Mouse (Mus musculus) midbrain, embryonic 14.5 days (tissue): ENCODE measurements at regions not wholly inside any gene's neighbourhood (a gene's known extent, or its start where the extent isn't known, plus 50 kb on each side); places are given as distances from the start of the nearest gene placed in this dataset.

Source experiments
- ATAC-seq: fragments of 200-750 bp; cut with Nextera tagmentation; 2 replicates; pipeline ENCODE4 v1.8.0; 2017; ENCODE audit warnings: moderate number of reproducible peaks, moderate library complexity; ENCODE audit not compliant: low FRiP score, low TSS enrichment
- DNase-seq: peaks from one replicate; pipeline ENCODE4 v3.0.0-alpha.2; 2015
- H3K27ac ChIP-seq: fragments of 300-500 bp; sonication (generic); replicated peaks from 2 replicates; pipeline ENCODE4 v1.5.1; 2014; ENCODE audit warnings: mild to moderate bottlenecking, low read depth, low read length, moderate library complexity
- H3K27me3 ChIP-seq: fragments of 300-500 bp; sonication (generic); 2 replicates; pipeline ENCODE4 v1.6.1; 2014; ENCODE audit warnings: low read length, control low read depth, mixed read lengths; ENCODE audit not compliant: control insufficient read depth, insufficient read depth
- H3K36me3 ChIP-seq: fragments of 300-500 bp; sonication (generic); 2 replicates; pipeline ENCODE4 v1.6.1; 2014; ENCODE audit warnings: low read length, control low read depth; ENCODE audit not compliant: control insufficient read depth, insufficient read depth
- H3K4me1 ChIP-seq: fragments of 300-500 bp; sonication (generic); 2 replicates; pipeline ENCODE4 v1.6.1; 2014; ENCODE audit warnings: mild to moderate bottlenecking, antibody characterized with exemption, low read length, control low read depth; ENCODE audit not compliant: control insufficient read depth, insufficient read depth
- H3K4me2 ChIP-seq: fragments of 300-500 bp; sonication (generic); 2 replicates; pipeline ENCODE4 v1.6.1; 2014; ENCODE audit warnings: mild to moderate bottlenecking, low read length, moderate library complexity
- H3K4me3 ChIP-seq: fragments of 300-500 bp; sonication (generic); replicated peaks from 2 replicates; pipeline ENCODE4 v1.5.1; 2014; ENCODE audit warnings: low read depth, low read length
- H3K9ac ChIP-seq: fragments of 300-500 bp; sonication (generic); replicated peaks from 2 replicates; pipeline ENCODE4 v1.6.1; 2014; ENCODE audit warnings: mild to moderate bottlenecking, low read length, moderate library complexity
- H3K9me3 ChIP-seq: fragments of 300-500 bp; sonication (generic); 2 replicates; pipeline ENCODE4 v1.6.1; 2016; ENCODE audit warnings: low read length, control low read depth, mixed read lengths; ENCODE audit not compliant: control insufficient read depth
- WGBS: fragments of 180-500 bp; shearing (Covaris S2); extraction: QIAGEN DNeasy Blood & Tissue Kit; methylation state at CpG from one replicate; pipeline ENCODE4 v1.1.7; 2014; 5-methylcytosine and 5-hydroxymethylcytosine counted together

GRCm38 (mm10) chr2:51288678-51289077, 139.8 kb upstream of the Rnd3 start:
- Histone ChIP-seq H3K36me3 (no peaks in the 10 kb centered on the region), H3K27me3 (no peaks in the 10 kb centered on the region), H3K4me3 (no peak overlapping the region), H3K4me1 (0 out of 2 replicates have a peak, but pooled peaks cover 2% of the 10 kb centered on the region), H3K4me2 (no peak overlapping the region), H3K27ac (no peak overlapping the region), H3K9me3 (no peaks in the 10 kb centered on the region), H3K9ac (no peak overlapping the region)
- DNase-seq, result no peak
- ATAC-seq, result no peak
- 97% methylated on average over 3 of the region's 3 CpGs for WGBS

DNA sequence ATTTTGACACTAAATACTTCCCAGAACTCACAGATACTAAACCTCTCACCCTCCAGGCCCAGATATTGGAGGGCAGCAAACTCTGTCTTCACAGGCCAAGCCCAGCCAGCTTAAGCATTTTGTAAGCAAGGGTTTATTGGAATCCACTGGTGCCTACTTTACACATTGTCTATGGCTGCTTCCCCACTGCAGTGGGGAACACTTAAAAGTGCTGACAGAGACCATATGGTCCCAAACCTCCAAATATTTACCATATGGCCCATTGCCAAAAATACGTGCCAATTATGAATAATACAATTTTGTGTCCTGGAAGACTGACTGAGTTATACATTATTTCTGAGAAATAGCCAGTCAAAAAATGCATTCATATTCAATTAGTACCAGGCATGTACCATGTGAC, 136.7 kb upstream of the Rnd3 start:
- Histone ChIP-seq H3K27ac (no peak overlapping the region), H3K4me1 (0 out of 2 replicates have a peak, but pooled peaks cover 2% of the 10 kb centered on the region), H3K4me3 (no peak overlapping the region), H3K4me2 (no peak overlapping the region), H3K9me3 (no peaks in the 10 kb centered on the region), H3K27me3 (no peaks in the 10 kb centered on the region), H3K36me3 (no peaks in the 10 kb centered on the region), H3K9ac (no peak overlapping the region)
- WGBS, result 78% methylated on average over 1 of the region's 1 CpGs
- no peak for ATAC-seq
- no peak for DNase-seq

DNA sequence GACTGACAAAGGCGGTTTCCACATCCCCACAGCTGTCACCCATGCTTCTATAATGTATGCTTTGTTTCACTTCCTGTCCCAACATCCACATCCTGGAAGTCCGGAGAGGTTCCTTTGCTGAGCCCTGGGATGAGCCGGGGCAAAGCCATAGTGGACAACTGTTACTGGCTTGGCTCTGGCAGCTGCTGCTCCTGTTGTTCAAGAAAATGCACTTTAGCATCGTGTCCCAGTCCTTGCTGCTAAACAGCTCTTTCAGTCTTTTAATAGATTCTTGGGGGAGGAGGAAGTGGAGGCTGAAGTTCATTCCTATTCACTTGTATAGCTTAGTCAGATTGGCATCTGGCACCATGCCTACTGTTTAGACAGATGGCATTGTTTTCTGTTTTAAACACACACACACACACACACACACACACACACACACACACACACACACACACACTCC, 135.9 kb upstream of the Rnd3 start:
- Histone ChIP-seq H3K27ac (peak overlapping the region; percentile 67), H3K9me3 (no peaks in the 10 kb centered on the region), H3K27me3 (no peaks in the 10 kb centered on the region), H3K36me3 (no peaks in the 10 kb centered on the region), H3K4me3 (no peak overlapping the region), H3K4me2 (no peak overlapping the region), H3K9ac (no peak overlapping the region), H3K4me1 (0 out of 2 replicates have a peak, but pooled peaks cover 2% of the 10 kb centered on the region)
- DNase-seq (peak; percentile 72), ATAC-seq (peak; percentile 48; the same call in 1 of the 2 replicates)
- 24% methylated on average over 4 of the region's 4 CpGs for WGBS

DNA sequence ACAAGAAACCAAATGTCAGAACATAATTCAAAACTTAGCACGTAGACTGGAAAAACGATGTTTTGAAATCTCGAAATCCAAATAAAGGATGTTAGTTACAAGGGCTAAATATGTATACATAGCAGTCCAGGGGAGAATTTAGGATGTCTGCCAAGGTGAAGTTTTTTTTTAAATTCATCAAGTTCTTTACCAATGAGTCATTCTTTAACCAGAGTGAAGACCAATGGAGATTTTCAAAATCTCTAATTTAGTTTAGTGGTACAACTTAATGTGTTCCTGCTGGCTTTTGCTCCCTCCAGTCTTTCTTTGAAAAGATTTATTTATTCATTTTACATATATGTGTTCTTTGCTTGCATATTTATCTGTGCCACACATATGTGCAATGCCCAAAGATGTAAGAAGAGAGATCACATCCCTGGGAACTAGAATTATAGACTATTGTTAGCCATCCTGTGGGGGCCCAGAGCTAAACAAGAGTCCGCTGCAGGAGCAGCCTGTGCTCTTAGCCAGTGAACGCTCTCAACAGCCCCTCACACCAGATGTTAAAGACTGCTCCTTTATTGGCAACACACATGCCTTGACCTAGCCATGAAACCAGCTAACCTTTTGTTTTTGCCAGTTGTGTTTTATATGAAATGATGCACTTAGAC, 130.6 kb upstream of the Rnd3 start:
- no peaks in the 10 kb centered on the region for H3K36me3 ChIP-seq
- no peak overlapping the region for H3K27ac ChIP-seq
- 86% methylated on average over 5 of the region's 5 CpGs for WGBS
- ATAC-seq (no peak), DNase-seq (no peak)
- H3K4me1 ChIP-seq, result peaks cover 4% of the 10 kb centered on the region; the same call in 1 of the 2 replicates
- H3K9me3 ChIP-seq, result no peaks in the 10 kb centered on the region
- no peak overlapping the region for H3K9ac ChIP-seq
- no peak overlapping the region for H3K4me2 ChIP-seq
- H3K27me3 ChIP-seq, result no peaks in the 10 kb centered on the region
- no peak overlapping the region for H3K4me3 ChIP-seq

GRCm38 (mm10) chr2:51278824-51279223, 129.9 kb upstream of the Rnd3 start:
- 82% methylated on average over 1 of the region's 1 CpGs for WGBS
- Histone ChIP-seq H3K9ac (no peak overlapping the region), H3K4me1 (peaks cover 4% of the 10 kb centered on the region; the same call in 1 of the 2 replicates)

DNA sequence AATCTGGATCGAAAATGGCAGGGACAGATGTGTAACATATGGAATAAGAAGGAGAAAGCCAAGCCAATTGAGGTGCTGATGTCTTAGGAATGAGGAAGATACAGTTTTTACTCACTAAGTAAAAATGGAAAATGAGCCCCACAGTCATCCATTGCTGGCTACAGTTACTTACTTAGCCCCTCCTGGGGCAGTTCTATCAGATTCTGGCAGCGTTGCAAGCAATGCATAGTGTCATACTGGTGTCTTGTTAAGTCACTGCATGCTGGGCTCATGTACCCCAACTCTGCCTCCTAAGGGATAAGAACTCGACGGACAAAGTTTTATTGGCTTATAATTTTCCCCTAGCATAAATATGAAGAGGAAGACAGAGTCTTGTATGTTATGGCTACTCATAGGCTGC, 129.4 kb upstream of the Rnd3 start:
- H3K9ac ChIP-seq, result no peak overlapping the region
- H3K27ac ChIP-seq, result no peak overlapping the region
- peaks cover 4% of the 10 kb centered on the region; the same call in 1 of the 2 replicates for H3K4me1 ChIP-seq
- DNase-seq, result no peak
- no peaks in the 10 kb centered on the region for H3K36me3 ChIP-seq
- no peak overlapping the region for H3K4me2 ChIP-seq
- no peaks in the 10 kb centered on the region for H3K9me3 ChIP-seq
- H3K27me3 ChIP-seq, result no peaks in the 10 kb centered on the region
- 87% methylated on average over 4 of the region's 4 CpGs for WGBS
- H3K4me3 ChIP-seq, result no peak overlapping the region
- no peak for ATAC-seq

More at GRCm38 (mm10) chr2:51278824-51279223, 129.9 kb upstream of the Rnd3 start:
- H3K4me2 ChIP-seq, result no peak overlapping the region
- DNase-seq (no peak), ATAC-seq (no peak)
- no peaks in the 10 kb centered on the region for H3K36me3 ChIP-seq
- no peak overlapping the region for H3K4me3 ChIP-seq
- no peaks in the 10 kb centered on the region for H3K9me3 ChIP-seq
- no peak overlapping the region for H3K27ac ChIP-seq
- no peaks in the 10 kb centered on the region for H3K27me3 ChIP-seq

DNA sequence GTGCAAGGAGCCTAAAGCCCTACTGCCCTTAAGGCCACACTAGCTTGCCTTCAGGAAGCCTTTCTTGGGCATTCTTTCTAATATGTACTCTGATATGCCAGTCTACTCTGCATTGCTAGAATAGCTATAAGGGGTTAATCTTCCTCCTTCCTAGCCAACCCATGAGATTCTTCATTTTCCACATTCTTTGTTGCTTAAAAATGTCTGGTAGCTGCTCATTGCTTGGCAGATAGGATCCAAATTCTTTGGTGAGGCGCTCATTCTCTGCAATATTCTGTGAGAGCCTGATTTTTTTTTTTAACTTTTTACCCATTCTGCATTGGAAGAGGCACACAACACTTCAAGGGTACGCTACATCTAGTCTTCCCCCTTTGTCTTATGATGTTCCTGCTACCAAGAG, 127.7 kb upstream of the Rnd3 start:
- no peaks in the 10 kb centered on the region for H3K27me3 ChIP-seq
- H3K36me3 ChIP-seq, result no peaks in the 10 kb centered on the region
- no peak overlapping the region for H3K4me3 ChIP-seq
- H3K4me1 ChIP-seq, result peaks cover 4% of the 10 kb centered on the region; the same call in 1 of the 2 replicates
- H3K4me2 ChIP-seq, result no peak overlapping the region
- DNase-seq, result no peak
- WGBS, result 88% methylated on average over 2 of the region's 2 CpGs
- H3K27ac ChIP-seq, result no peak overlapping the region
- H3K9me3 ChIP-seq, result no peaks in the 10 kb centered on the region
- no peak for ATAC-seq
- H3K9ac ChIP-seq, result no peak overlapping the region

GRCm38 (mm10) chr2:51273300-51273699, 124.4 kb upstream of the Rnd3 start:
- H3K4me1 ChIP-seq, result peaks cover 4% of the 10 kb centered on the region; the same call in 1 of the 2 replicates
- H3K4me2 ChIP-seq, result no peak overlapping the region
- no peak overlapping the region for H3K27ac ChIP-seq
- DNase-seq (no peak), ATAC-seq (no peak)
- H3K4me3 ChIP-seq, result no peak overlapping the region
- no peak overlapping the region for H3K9ac ChIP-seq
- WGBS, result 81% methylated on average over 5 of the region's 5 CpGs
- no peaks in the 10 kb centered on the region for H3K27me3 ChIP-seq
- no peaks in the 10 kb centered on the region for H3K36me3 ChIP-seq
- no peaks in the 10 kb centered on the region for H3K9me3 ChIP-seq

DNA sequence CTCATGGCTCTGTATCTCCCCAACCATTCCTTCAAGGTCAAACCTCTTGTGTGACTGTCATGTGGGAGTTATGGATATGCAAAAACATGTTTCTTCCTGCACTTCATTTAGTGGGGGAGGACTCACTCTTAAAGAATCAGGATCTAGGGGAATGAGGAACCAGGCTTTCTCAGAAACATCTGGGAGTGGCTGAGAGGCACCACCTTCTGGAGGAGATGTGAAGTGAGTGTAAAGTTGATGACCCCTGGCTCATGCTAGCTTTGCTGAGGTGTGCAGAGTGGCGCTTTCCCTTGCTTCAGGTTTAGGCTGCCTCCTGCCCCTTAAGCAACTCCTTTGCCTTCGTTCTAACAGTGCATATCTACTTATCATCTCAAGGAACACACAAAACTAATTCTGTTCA, 119.6 kb upstream of the Rnd3 start:
- no peak for ATAC-seq

More for the DNA sequence above, 119.6 kb upstream of the Rnd3 start:
- no peak overlapping the region for H3K4me3 ChIP-seq
- no peaks in the 10 kb centered on the region for H3K4me1 ChIP-seq
- no peak overlapping the region for H3K27ac ChIP-seq
- H3K36me3 ChIP-seq, result no peaks in the 10 kb centered on the region
- WGBS, result 76% methylated on average over 2 of the region's 2 CpGs
- no peaks in the 10 kb centered on the region for H3K9me3 ChIP-seq
- no peak for DNase-seq
- no peaks in the 10 kb centered on the region for H3K27me3 ChIP-seq
- H3K9ac ChIP-seq, result no peak overlapping the region
- H3K4me2 ChIP-seq, result no peak overlapping the region
